Mouse (Mus musculus): ENCODE measurements around the gene Lrrc25. TPM values are rescaled to one million over a fixed set of nuclear protein-coding genes. Genes with fewer than 3 reads are reported as not detected.

Gene Lrrc25
- polyA plus RNA-seq, 1 experiment from 2014 or later = 1.9 TPM

DNA sequence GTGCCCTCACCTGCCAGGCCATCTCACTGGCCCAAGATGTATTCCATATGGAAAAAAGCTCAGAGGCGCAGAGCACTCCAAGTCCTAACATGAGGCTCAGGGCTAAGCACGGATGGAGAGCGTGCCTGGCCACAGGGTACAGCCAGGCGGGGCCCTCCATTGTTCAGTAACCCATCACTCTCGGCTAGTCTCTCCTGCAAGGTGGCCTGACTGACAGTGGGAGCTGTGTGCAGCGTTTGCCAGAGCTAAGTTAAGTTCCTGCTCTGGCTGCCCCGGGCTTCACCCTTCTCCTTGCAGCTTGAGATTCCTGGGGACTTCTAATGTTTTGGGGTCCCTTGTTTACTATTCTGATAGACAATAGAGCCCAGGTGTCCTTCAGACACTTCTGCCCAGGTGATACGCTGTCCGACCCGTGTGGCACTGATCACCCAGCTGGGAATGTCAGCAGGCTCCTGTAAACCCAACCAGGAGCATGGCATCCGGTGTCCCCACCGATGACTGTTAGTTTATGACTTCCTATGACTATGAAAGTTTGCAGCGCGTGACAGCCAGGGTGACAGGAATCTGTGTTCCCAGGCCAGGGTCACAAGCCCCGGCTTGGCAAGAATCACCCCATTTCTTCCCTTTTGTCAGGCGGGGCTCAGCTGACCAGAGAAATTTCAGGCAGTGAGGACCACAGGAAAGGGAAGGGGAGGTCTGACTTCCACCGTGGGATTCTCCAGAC is 29.7 kb downstream of the Lrrc25 start:
- Histone ChIP-seq H3K4me1 (peaks cover 48% of the 10 kb centered on the region), H3K9me3 (no peaks in the 10 kb centered on the region), H3K4me2 (replicated peaks) (no peak overlapping the region), H3K27ac (0 out of 2 replicates have a peak overlapping the region, but pooled peaks have one; percentile 15), H3K36me3 (peaks cover 21% of the 10 kb centered on the region), H3K9ac (peak overlapping the region; percentile 39), H3K4me3 (no peak overlapping the region), H3K27me3 (no peaks in the 10 kb centered on the region)
- ATAC-seq (ENCODE audit: low FRiP score, low read depth) = no peak
- WGBS = 57% methylated on average over 17 of the region's 17 CpGs

- WGBS = 72% methylated on average over 6 of the region's 6 CpGs
- ATAC-seq (ENCODE audit: low FRiP score, low read depth) = no peak
- no peak overlapping the region; the same call in 1 of the 2 replicates for H3K27ac ChIP-seq
- H3K4me2 ChIP-seq (replicated peaks) = no peak overlapping the region
- H3K27me3 ChIP-seq = no peaks in the 10 kb centered on the region
- H3K4me1 ChIP-seq = peaks cover 48% of the 10 kb centered on the region
- H3K4me3 ChIP-seq = no peak overlapping the region
- no peak overlapping the region for H3K9ac ChIP-seq
- peaks cover 28% of the 10 kb centered on the region for H3K36me3 ChIP-seq
- H3K9me3 ChIP-seq = no peaks in the 10 kb centered on the region
These were observed 30.4 kb downstream of the Lrrc25 start for GRCm38 (mm10) chr8:70646369-70646768.

DNA sequence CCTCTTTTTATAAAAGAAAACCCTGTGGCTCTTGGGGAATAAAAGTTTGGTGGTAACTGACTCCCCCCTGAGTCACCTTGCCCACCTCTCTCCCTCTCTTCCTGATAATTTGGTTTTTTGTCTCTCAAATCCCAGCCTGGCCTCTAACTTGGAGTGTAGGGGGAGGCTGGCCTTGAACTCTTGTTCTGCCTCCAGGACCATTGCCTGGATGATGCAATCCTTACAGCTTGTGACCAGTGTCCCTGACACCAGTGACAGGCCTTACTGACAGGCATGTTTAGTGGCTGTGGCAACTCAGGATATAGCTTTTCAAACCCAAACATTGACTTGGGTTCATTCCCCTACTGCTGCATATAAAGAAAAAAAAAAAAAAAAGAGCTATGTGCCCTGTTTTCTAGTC is 30.8 kb downstream of the Lrrc25 start:
- no peak for ATAC-seq (ENCODE audit: low FRiP score, low read depth)
- H3K27me3 ChIP-seq = no peaks in the 10 kb centered on the region
- H3K9me3 ChIP-seq = no peaks in the 10 kb centered on the region
- peaks cover 48% of the 10 kb centered on the region for H3K4me1 ChIP-seq
- H3K36me3 ChIP-seq = peaks cover 32% of the 10 kb centered on the region
- H3K9ac ChIP-seq = no peak overlapping the region
- no peak overlapping the region for H3K4me2 ChIP-seq (replicated peaks)
- H3K4me3 ChIP-seq = no peak overlapping the region
- H3K27ac ChIP-seq = peak overlapping the region; percentile 35; the same call in 1 of the 2 replicates

- whole genome bisulfite sequencing = 38% methylated on average over 8 of the region's 8 CpGs
- ATAC-seq (ENCODE audit: low FRiP score, low read depth) = peak; percentile 45; the same call in 1 of the 2 replicates
These were observed 31.6 kb downstream of the Lrrc25 start for GRCm38 (mm10) chr8:70647343-70648163.

DNA sequence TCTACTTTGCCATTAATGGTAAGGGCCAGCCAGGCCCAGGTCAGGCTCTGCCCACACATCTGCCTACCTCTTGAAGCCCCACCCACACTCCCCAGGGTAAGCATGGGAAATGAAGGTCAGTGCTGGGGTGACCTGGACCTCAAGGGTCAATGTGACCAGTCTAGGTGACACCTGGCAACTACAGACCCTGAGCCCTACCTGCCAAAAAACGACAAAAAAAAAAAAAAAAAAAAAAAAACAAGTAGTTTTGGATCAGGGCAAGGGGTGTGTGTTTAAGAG is 32.1 kb downstream of the Lrrc25 start:
- no peak for ATAC-seq (ENCODE audit: low FRiP score, low read depth)
- H3K4me2 ChIP-seq (replicated peaks) = no peak overlapping the region
- no peak overlapping the region for H3K27ac ChIP-seq
- no peak overlapping the region for H3K4me3 ChIP-seq
- no peaks in the 10 kb centered on the region for H3K27me3 ChIP-seq
- peaks cover 42% of the 10 kb centered on the region for H3K36me3 ChIP-seq
- WGBS = 23% methylated on average over 1 of the region's 1 CpGs
- peaks cover 48% of the 10 kb centered on the region for H3K4me1 ChIP-seq
- H3K9me3 ChIP-seq = no peaks in the 10 kb centered on the region
- H3K9ac ChIP-seq = no peak overlapping the region

More at GRCm38 (mm10) chr8:70647343-70648163, 31.6 kb downstream of the Lrrc25 start:
- Histone ChIP-seq H3K27me3 (no peaks in the 10 kb centered on the region), H3K9ac (0 out of 2 replicates have a peak overlapping the region, but pooled peaks have one; percentile 4), H3K4me2 (replicated peaks) (no peak overlapping the region), H3K4me3 (no peak overlapping the region), H3K9me3 (no peaks in the 10 kb centered on the region), H3K27ac (peak overlapping the region; percentile 35; the same call in 1 of the 2 replicates), H3K4me1 (peaks cover 48% of the 10 kb centered on the region), H3K36me3 (peaks cover 40% of the 10 kb centered on the region)

DNA sequence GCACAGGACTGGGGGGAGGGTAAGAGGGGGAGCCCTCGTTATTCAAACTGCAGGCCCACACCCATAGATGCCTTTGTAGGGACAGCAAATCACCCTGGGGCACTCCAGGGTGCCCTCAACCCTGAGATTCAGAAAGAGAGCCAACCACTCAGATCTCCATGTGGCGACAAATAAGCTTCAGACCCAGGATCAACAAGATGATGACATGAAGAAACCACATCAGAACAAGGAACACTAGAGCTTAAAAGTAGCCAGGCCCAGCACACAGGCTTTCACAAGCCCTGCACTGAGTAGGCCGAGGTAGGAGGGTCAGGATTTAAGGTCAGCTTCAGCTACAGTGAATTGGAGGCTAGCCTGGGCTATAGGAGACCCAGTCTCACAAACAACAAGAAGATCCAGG is 33.0 kb downstream of the Lrrc25 start:
- ATAC-seq (ENCODE audit: low FRiP score, low read depth) = no peak
- H3K27me3 ChIP-seq = no peaks in the 10 kb centered on the region
- H3K9me3 ChIP-seq = no peaks in the 10 kb centered on the region
- no peak overlapping the region for H3K9ac ChIP-seq
- no peak overlapping the region for H3K4me3 ChIP-seq
- H3K27ac ChIP-seq = peak overlapping the region; percentile 28; the same call in 1 of the 2 replicates
- H3K4me1 ChIP-seq = peaks cover 48% of the 10 kb centered on the region
- WGBS = 59% methylated on average over 3 of the region's 3 CpGs
- H3K36me3 ChIP-seq = peaks cover 48% of the 10 kb centered on the region
- no peak overlapping the region for H3K4me2 ChIP-seq (replicated peaks)

DNA sequence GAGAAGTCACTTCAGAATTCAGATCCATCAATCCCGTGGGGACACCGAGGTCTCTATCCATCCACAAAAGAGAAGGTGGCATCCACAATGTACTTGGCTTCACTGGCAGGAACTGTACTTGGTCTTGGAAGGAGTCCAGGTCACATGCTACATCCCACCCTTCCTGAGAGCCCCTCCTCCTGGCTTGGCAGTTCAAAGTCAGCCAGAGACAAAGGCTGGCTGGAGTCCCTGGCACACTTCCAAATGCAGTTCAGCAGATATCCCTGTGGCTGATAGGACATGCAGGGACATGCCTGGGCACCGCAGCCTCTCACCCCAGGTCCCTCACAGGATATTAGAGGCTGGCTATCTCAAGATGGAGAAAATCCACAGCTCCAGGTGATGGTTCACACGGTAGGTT is 33.4 kb downstream of the Lrrc25 start:
- Histone ChIP-seq H3K9me3 (no peaks in the 10 kb centered on the region), H3K27me3 (no peaks in the 10 kb centered on the region), H3K4me3 (no peak overlapping the region), H3K9ac (0 out of 2 replicates have a peak overlapping the region, but pooled peaks have one; percentile 1), H3K4me2 (replicated peaks) (no peak overlapping the region), H3K27ac (peak overlapping the region; percentile 28; the same call in 1 of the 2 replicates), H3K36me3 (peaks cover 52% of the 10 kb centered on the region), H3K4me1 (peaks cover 48% of the 10 kb centered on the region)
- 71% methylated on average over 4 of the region's 4 CpGs for WGBS
- 0 out of 2 replicates have a peak, but pooled peaks have one; percentile 7 for ATAC-seq (ENCODE audit: low FRiP score, low read depth)

GRCm38 (mm10) chr8:70650351-70650750 is 34.4 kb downstream of the Lrrc25 start:
- no peaks in the 10 kb centered on the region for H3K9me3 ChIP-seq
- H3K27me3 ChIP-seq = no peaks in the 10 kb centered on the region
- no peak overlapping the region for H3K4me3 ChIP-seq
- H3K4me2 ChIP-seq (replicated peaks) = no peak overlapping the region
- H3K4me1 ChIP-seq = peaks cover 44% of the 10 kb centered on the region
- H3K27ac ChIP-seq = no peak overlapping the region; the same call in 1 of the 2 replicates
- H3K36me3 ChIP-seq = peaks cover 62% of the 10 kb centered on the region
- 93% methylated on average over 17 of the region's 17 CpGs for WGBS
- no peak overlapping the region; the same call in 1 of the 2 replicates for H3K9ac ChIP-seq
- no peak for ATAC-seq (ENCODE audit: low FRiP score, low read depth)

DNA sequence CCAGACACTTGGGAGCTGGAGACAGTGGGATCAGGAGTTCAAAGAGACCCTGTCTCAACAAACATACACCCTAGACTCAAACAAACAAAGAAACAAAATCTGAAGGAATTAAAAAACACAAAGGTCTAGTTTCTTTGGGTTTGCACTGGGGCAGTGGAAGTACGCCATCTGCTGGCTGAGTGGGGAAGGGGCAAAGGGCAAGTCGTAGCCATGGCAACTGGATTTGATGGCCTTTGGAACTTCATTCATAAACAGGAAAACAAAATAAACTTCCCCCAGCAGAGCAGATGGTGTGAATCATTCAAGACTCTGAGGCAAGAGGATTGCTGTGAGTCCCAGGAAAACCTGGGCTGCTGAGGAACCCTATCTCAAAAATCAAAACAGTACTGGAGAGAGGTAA is 37.3 kb downstream of the Lrrc25 start:
- no peak overlapping the region for H3K4me3 ChIP-seq
- H3K9me3 ChIP-seq = no peaks in the 10 kb centered on the region
- no peak overlapping the region for H3K27ac ChIP-seq
- peaks cover 85% of the 10 kb centered on the region for H3K36me3 ChIP-seq
- no peak for ATAC-seq (ENCODE audit: low FRiP score, low read depth)
- no peak overlapping the region for H3K9ac ChIP-seq
- no peaks in the 10 kb centered on the region for H3K27me3 ChIP-seq
- WGBS = 63% methylated on average over 2 of the region's 2 CpGs
- peaks cover 29% of the 10 kb centered on the region for H3K4me1 ChIP-seq
- no peak overlapping the region for H3K4me2 ChIP-seq (replicated peaks)

- H3K4me3 ChIP-seq = no peak overlapping the region
- H3K4me1 ChIP-seq = peaks cover 28% of the 10 kb centered on the region
- no peak overlapping the region for H3K9ac ChIP-seq
- no peaks in the 10 kb centered on the region for H3K9me3 ChIP-seq
- ATAC-seq (ENCODE audit: low FRiP score, low read depth) = no peak
- H3K4me2 ChIP-seq (replicated peaks) = no peak overlapping the region
- H3K36me3 ChIP-seq = peaks cover 77% of the 10 kb centered on the region
- 71% methylated on average over 1 of the region's 1 CpGs for WGBS
- H3K27ac ChIP-seq = no peak overlapping the region
- H3K27me3 ChIP-seq = no peaks in the 10 kb centered on the region
These were observed 38.2 kb downstream of the Lrrc25 start for GRCm38 (mm10) chr8:70654121-70654520.

DNA sequence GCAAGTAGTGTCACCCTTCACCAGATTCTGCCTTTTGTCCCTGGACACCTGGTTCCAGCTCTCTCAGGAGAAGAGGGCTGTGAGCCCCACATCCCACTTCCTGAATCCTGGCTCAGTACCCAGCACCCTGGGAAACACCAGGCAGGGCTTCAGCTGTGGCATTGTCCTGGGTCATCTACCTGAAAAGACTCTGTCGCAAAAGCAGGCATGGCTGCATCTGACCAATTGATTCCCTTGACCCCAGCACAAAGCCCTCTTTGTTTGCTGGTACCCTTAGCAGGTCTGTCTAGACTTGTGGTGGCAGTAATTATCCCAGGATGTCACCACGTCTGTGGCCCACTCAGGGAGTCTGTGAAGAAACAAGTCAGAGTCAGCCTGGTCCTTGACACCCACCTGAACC is 39.5 kb downstream of the Lrrc25 start:
- no peaks in the 10 kb centered on the region for H3K9me3 ChIP-seq
- no peak overlapping the region for H3K4me2 ChIP-seq (replicated peaks)
- H3K9ac ChIP-seq = no peak overlapping the region; the same call in 1 of the 2 replicates
- peaks cover 27% of the 10 kb centered on the region for H3K4me1 ChIP-seq
- H3K4me3 ChIP-seq = no peak overlapping the region
- 40% methylated on average over 2 of the region's 2 CpGs for WGBS
- H3K27me3 ChIP-seq = no peaks in the 10 kb centered on the region
- peaks cover 66% of the 10 kb centered on the region for H3K36me3 ChIP-seq
- no peak overlapping the region for H3K27ac ChIP-seq
- ATAC-seq (ENCODE audit: low FRiP score, low read depth) = no peak

- no peak overlapping the region for H3K4me2 ChIP-seq (replicated peaks)
- H3K4me1 ChIP-seq = peaks cover 28% of the 10 kb centered on the region
- H3K4me3 ChIP-seq = no peak overlapping the region
- H3K27ac ChIP-seq = no peak overlapping the region
- H3K36me3 ChIP-seq = peaks cover 57% of the 10 kb centered on the region
- WGBS = 68% methylated on average over 13 of the region's 13 CpGs
- H3K27me3 ChIP-seq = no peaks in the 10 kb centered on the region
- H3K9me3 ChIP-seq = no peaks in the 10 kb centered on the region
- H3K9ac ChIP-seq = peak overlapping the region; percentile 31; the same call in 1 of the 2 replicates
- ATAC-seq (ENCODE audit: low FRiP score, low read depth) = no peak
These were observed 40.3 kb downstream of the Lrrc25 start for GRCm38 (mm10) chr8:70656193-70656790.
